Mouse (Mus musculus) neural tube, embryonic 13.5 days (tissue): ENCODE results near the gene Pitpnm1. TPM values are rescaled to one million over a fixed set of nuclear protein-coding genes. Genes with fewer than 3 reads are reported as not detected.

ENCODE experiments used
- ATAC-seq: fragments of 200-750 bp; cut with Nextera tagmentation; 2 replicates; pipeline ENCODE4 v1.8.0; 2017; ENCODE audit warnings: low read depth, mild to moderate bottlenecking, moderate TSS enrichment, moderate library complexity
- H3K27ac ChIP-seq: fragments of 300-500 bp; sonication (generic); replicated peaks from 2 replicates; pipeline ENCODE4 v1.5.1; 2015; ENCODE audit warnings: moderate library complexity, mild to moderate bottlenecking, inconsistent platforms
- H3K27me3 ChIP-seq: fragments of 300-500 bp; sonication (generic); 2 replicates; pipeline ENCODE4 v1.6.1; 2015; ENCODE audit warnings: mild to moderate bottlenecking, inconsistent platforms
- H3K36me3 ChIP-seq: fragments of 300-500 bp; sonication (generic); 2 replicates; pipeline ENCODE4 v1.6.1; 2015; ENCODE audit warnings: mild to moderate bottlenecking, inconsistent platforms
- H3K4me1 ChIP-seq: fragments of 300-500 bp; sonication (generic); replicated peaks from 2 replicates; pipeline ENCODE4 v1.6.1; 2015; ENCODE audit warnings: inconsistent platforms
- H3K4me2 ChIP-seq: fragments of 300-500 bp; sonication (generic); 2 replicates; pipeline ENCODE4 v1.6.1; 2015; ENCODE audit warnings: inconsistent platforms, mild to moderate bottlenecking, moderate library complexity
- H3K4me3 ChIP-seq: fragments of 300-500 bp; sonication (generic); 2 replicates; pipeline ENCODE4 v1.5.1; 2015; ENCODE audit warnings: mild to moderate bottlenecking, inconsistent platforms
- H3K9ac ChIP-seq: fragments of 300-500 bp; sonication (generic); 2 replicates; pipeline ENCODE4 v1.6.1; 2015; ENCODE audit warnings: moderate library complexity, mild to moderate bottlenecking, inconsistent platforms
- H3K9me3 ChIP-seq: fragments of 300-500 bp; sonication (generic); 2 replicates; pipeline ENCODE4 v1.6.1; 2016; ENCODE audit warnings: inconsistent platforms
- WGBS: fragments of 180-500 bp; shearing (Covaris S2); methylation state at CpG from one replicate; pipeline ENCODE4 v1.1.7; 2015; 5-methylcytosine and 5-hydroxymethylcytosine counted together
- polyA plus RNA-seq: library from polyadenylated mRNA; unstranded; fragments of >200 nt; fragmentation: Nextera tagmentation; extraction: Ambion mirVana; gene quantifications from 2 replicates; pipeline ENCODE4 v1.2.1, GENCODE M21; 2015

The Pitpnm1 gene
- polyA plus RNA-seq, 1 experiment from 2014 or later, result 37.8 TPM

DNA sequence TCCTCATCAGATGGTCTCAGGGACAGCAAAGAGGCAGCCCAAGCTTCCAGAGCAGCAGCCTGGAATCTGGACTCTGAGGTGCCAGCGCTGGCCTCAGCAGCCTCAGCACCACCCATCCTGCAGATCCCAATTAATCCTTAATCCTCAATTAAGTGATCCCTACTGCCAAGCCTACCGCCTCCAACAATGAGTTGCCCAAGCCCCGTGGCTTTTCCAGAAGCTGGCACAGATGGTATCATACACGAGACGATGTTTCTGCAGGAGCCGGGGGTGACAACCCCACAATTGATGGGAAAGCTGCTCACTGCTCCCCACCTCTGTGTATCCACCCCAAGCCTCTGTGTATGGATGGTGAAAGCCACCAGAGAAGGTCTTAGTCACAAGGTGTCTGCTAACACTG lies 10.7 kb upstream of the Pitpnm1 start:
- Histone ChIP-seq H3K27ac (no peak overlapping the region), H3K27me3 (no peaks in the 10 kb centered on the region; the same call in none of the 2 replicates), H3K9ac (no peak overlapping the region), H3K36me3 (no peaks in the 10 kb centered on the region), H3K4me3 (no peak overlapping the region), H3K9me3 (no peaks in the 10 kb centered on the region), H3K4me1 (no peaks in the 10 kb centered on the region), H3K4me2 (no peak overlapping the region)
- 82% methylated on average over 6 of the region's 6 CpGs for WGBS
- no peak for ATAC-seq

DNA sequence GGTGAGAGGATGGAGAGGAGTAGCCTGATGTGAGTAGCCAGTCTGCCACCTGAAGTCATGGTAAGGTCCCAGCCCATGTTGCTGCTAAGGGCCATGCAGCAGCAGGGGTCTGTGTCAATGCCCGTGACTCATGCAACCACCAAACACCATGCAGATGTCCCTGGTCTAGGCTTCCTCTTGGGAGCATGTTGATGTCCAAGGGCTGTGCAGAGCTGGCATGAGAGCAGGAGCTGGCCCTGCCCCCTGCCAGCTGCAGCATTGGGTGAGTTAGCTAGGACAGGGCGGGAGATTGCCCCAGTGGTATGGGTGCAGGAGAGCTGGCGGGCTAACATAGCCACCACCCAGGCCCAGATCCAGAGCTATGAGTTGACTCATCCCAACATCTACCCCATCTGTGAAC lies 9.4 kb upstream of the Pitpnm1 start:
- Histone ChIP-seq H3K9me3 (no peaks in the 10 kb centered on the region), H3K4me2 (no peak overlapping the region), H3K9ac (no peak overlapping the region), H3K27me3 (no peaks in the 10 kb centered on the region; the same call in none of the 2 replicates), H3K36me3 (no peaks in the 10 kb centered on the region), H3K4me1 (no peaks in the 10 kb centered on the region), H3K4me3 (no peak overlapping the region), H3K27ac (no peak overlapping the region)
- ATAC-seq, result no peak
- 84% methylated on average over 3 of the region's 3 CpGs for WGBS

DNA sequence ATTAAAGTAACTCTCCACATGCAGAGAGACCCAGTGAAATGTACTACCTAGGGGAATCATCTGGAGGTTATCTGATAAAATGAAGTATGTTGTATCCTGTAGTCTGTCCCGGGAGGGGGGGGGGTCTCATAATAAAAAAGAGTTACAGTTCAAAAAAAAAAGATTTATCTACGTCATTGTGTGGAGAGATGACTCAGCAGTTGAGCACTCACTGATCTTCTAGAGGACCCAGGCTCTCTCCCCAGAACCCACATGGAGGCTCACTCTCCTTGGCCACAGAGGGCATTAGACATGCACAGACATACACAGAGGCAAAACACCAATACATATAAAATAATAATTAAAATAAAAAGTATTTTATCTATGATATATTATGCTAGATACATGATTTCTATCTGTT lies 8.4 kb upstream of the Pitpnm1 start:
- H3K36me3 ChIP-seq, result no peaks in the 10 kb centered on the region
- H3K4me1 ChIP-seq, result peaks cover 6% of the 10 kb centered on the region
- ATAC-seq, result no peak
- H3K4me2 ChIP-seq, result no peak overlapping the region
- no peaks in the 10 kb centered on the region for H3K9me3 ChIP-seq
- no peaks in the 10 kb centered on the region; the same call in 1 of the 2 replicates for H3K27me3 ChIP-seq
- no peak overlapping the region for H3K9ac ChIP-seq
- no peak overlapping the region for H3K4me3 ChIP-seq
- H3K27ac ChIP-seq, result no peak overlapping the region
- 80% methylated on average over 2 of the region's 2 CpGs for WGBS

DNA sequence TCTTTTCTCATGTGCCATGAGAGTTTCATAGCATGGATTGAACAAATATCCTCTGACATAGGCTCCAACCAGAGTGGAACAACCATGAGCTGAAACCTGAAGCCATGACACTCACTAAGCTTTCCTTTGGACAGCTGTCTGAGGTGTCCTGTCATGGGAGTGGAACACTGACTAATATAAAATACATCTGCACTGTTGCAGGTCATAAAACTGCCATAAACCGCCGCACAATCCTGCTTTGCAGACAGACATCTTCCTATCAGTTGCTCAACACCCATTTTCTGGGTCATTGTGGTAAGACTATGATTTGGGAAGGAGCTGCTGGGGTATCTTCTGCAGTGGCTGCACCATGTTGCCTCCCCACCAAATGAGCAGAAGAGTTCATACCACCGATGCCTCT lies 7.0 kb upstream of the Pitpnm1 start:
- peaks cover 12% of the 10 kb centered on the region for H3K4me1 ChIP-seq
- no peaks in the 10 kb centered on the region for H3K36me3 ChIP-seq
- H3K9ac ChIP-seq, result no peak overlapping the region
- no peaks in the 10 kb centered on the region for H3K9me3 ChIP-seq
- 86% methylated on average over 3 of the region's 3 CpGs for WGBS
- no peak overlapping the region for H3K4me2 ChIP-seq
- no peaks in the 10 kb centered on the region; the same call in 1 of the 2 replicates for H3K27me3 ChIP-seq
- no peak overlapping the region for H3K27ac ChIP-seq
- no peak for ATAC-seq
- H3K4me3 ChIP-seq, result no peak overlapping the region

DNA sequence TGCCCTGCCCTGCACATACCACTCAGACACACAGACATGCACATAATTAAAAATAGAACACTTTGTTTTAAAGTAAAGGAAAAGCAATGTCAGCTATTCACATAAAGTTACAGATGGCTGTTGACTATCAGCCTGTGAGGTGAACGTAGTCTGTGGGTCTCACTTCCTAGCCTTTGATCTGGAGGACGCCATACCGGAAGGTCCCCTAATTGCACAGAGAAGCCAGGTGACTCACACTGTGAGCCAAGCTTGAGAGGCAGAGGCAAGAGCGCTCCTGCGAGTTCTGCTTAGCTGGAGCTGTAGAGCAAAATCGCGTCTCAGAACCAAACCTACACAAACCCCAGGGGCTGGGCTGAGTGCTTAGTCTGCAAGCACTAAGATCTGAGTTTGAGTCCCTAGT lies 6.0 kb upstream of the Pitpnm1 start:
- H3K36me3 ChIP-seq, result no peaks in the 10 kb centered on the region
- no peak overlapping the region for H3K27ac ChIP-seq
- H3K4me3 ChIP-seq, result no peak overlapping the region
- WGBS, result 78% methylated on average over 7 of the region's 7 CpGs
- H3K4me1 ChIP-seq, result peaks cover 22% of the 10 kb centered on the region
- H3K9me3 ChIP-seq, result no peaks in the 10 kb centered on the region
- ATAC-seq, result no peak
- no peak overlapping the region for H3K4me2 ChIP-seq
- no peaks in the 10 kb centered on the region; the same call in 1 of the 2 replicates for H3K27me3 ChIP-seq
- no peak overlapping the region for H3K9ac ChIP-seq

DNA sequence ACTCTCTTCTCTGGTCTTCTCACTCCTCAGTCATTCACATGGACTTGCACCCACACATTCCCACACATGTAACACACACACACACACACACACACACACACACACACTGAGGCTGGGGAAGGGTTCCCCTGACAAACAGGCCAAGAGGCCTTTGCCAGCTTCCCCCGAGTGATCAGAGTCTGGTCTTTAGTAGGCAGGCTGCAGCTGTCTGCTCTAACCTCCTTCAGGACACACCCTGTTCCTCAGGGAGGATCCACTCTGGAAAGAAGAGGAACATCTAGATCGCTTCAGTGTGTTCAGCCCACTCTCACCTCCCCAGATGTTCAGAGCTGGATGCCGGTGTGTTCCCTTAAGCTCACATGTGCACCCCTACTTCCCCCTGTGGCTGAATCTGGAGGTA lies 5.5 kb upstream of the Pitpnm1 start:
- Histone ChIP-seq H3K27ac (no peak overlapping the region), H3K27me3 (no peaks in the 10 kb centered on the region; the same call in 1 of the 2 replicates), H3K36me3 (no peaks in the 10 kb centered on the region), H3K4me2 (no peak overlapping the region), H3K9me3 (no peaks in the 10 kb centered on the region), H3K9ac (no peak overlapping the region), H3K4me3 (no peak overlapping the region), H3K4me1 (peaks cover 28% of the 10 kb centered on the region)
- ATAC-seq, result no peak
- 82% methylated on average over 3 of the region's 3 CpGs for WGBS

DNA sequence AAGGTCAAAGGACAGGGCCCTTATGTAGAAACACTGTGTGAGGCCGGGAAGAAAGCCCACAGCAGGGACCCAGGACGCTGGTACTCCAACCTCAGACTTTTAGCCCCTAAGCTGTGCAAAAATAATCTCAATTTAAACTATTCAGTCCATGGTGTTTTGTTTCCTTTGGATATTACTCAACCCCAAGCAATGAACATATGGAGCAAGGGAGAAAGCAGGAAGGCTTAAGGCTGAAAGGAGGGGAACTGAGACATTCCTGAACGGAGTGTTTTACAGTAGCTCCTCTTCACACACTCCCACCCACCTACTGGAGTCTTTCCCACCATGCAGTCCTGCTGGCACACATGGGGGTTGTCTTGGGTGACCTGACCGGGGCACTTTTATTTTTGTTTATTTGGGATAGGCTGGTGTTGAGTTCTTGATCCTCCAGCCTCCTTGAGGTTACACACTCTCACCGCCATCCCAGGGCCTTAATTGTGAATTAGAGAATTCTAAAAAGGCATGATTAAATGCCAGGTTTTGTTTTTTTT lies 5.0 kb upstream of the Pitpnm1 start:
- H3K4me2 ChIP-seq, result no peak overlapping the region
- H3K27ac ChIP-seq, result no peak overlapping the region
- no peak for ATAC-seq
- no peaks in the 10 kb centered on the region; the same call in 1 of the 2 replicates for H3K27me3 ChIP-seq
- WGBS, result 83% methylated on average over 5 of the region's 5 CpGs
- H3K9ac ChIP-seq, result no peak overlapping the region
- no peaks in the 10 kb centered on the region for H3K36me3 ChIP-seq
- H3K9me3 ChIP-seq, result no peaks in the 10 kb centered on the region
- H3K4me3 ChIP-seq, result no peak overlapping the region
- peaks cover 33% of the 10 kb centered on the region for H3K4me1 ChIP-seq

DNA sequence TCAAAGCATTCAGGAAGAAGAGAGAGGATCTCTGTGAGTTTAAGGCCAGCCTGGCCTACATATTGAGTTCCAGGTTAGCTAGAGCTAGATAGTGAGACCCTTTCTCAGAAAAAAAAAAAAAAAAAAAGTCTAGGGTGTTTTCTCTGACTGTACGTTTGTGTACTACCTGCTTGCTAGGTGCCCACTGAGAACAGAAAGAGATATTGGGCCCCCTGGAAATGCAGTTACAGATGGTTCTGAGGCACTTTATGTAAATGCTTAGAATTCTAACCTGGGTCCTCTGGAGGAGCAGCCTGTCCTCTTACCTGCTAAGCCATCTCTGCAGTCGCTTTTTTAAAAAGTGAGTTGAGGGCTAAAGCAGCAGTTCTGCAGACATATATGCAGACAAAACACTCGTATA lies 4.0 kb upstream of the Pitpnm1 start:
- H3K4me1 ChIP-seq, result peaks cover 43% of the 10 kb centered on the region
- no peak overlapping the region for H3K9ac ChIP-seq
- 0 out of 2 replicates have a peak overlapping the region, but pooled peaks have one; percentile 88 for H3K27ac ChIP-seq
- H3K27me3 ChIP-seq, result no peaks in the 10 kb centered on the region; the same call in 1 of the 2 replicates
- no peak overlapping the region for H3K4me3 ChIP-seq
- no peak for ATAC-seq
- H3K4me2 ChIP-seq, result peak overlapping the region; percentile 85
- 62% methylated on average over 3 of the region's 3 CpGs for WGBS
- no peaks in the 10 kb centered on the region for H3K9me3 ChIP-seq
- H3K36me3 ChIP-seq, result no peaks in the 10 kb centered on the region

DNA sequence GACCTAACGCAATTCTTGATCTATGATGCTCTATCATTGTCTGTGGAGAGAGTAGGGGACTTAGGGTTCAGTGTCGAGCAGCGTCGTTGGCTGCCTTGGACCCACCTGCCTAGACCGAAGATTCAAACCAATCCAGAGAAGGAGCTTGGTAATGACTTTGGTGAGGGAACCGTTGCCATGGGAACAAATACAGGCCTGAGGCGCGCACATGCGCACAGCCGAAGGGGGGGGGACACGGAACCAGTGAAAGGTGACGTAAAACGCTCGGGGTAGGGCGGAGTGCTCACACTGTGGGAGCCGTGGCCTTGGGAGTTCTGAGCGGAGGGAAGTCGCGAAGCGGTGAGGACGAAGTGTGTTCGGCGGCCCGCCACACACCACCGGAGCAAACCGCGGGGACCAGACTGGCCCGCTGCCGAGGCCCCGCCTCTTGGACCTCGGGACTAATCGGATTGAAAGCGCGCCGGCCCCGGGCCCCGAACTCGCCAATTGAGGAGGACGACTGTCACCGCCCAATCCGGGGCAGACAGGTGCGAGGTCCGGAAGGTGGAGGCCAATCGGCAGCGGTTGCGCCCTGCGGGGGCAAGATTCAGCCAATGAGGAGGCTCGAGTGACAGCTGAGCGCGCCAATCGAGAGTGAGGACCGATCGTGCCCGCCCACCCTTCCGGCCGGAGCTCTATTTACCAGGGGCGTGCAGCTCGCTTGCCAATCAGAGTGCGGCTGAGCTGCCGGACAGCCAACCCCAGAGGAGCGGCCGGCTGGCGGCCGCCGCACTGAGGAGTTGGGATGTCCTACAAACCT lies 3.0 kb upstream of the Pitpnm1 start, which contains the start of gene Cdk2ap2:
Gene Cdk2ap2, plus strand, starts transcription at position 541 of the 799 bp plus-strand sequence.
- peak within 1 kb of the TSS; percentile 69 for H3K4me3 ChIP-seq
- H3K4me1 ChIP-seq, result peaks cover 53% of the 10 kb centered on the region
- H3K9ac ChIP-seq, result peak within 1 kb of the TSS; percentile 70
- under 1% methylated on average over 65 of the region's 65 CpGs for WGBS
- H3K36me3 ChIP-seq, result no peaks in the 10 kb centered on the region
- peak within 1 kb of the TSS; percentile 85 for H3K4me2 ChIP-seq
- peak; percentile 94 for ATAC-seq
- peaks cover 8% of the 10 kb centered on the region for H3K27me3 ChIP-seq
- no peaks in the 10 kb centered on the region for H3K9me3 ChIP-seq
- H3K27ac ChIP-seq, result peak within 1 kb of the TSS; percentile 88

DNA sequence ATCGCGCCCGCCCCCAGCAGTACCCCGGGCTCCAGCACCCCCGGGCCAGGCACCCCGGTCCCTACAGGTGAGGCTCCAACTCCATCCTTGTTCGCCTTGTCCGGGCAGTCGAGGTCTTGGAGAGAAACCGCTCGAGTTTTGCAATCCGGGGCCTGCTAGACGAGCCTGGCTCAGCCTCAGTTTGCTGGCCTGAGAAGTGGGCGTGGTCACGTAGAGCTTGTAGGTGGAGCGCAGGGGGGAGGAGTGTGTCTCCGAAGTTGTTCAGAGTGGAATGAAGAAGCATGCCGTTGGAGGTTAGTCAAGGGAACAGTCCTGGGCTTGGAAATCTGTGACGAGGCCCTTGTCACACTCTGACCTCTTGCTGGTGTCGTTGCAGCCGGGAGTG lies 2.4 kb upstream of the Pitpnm1 start:
- Histone ChIP-seq H3K9me3 (no peaks in the 10 kb centered on the region), H3K4me2 (peak overlapping the region; percentile 85), H3K4me3 (peak overlapping the region; percentile 69), H3K4me1 (peaks cover 59% of the 10 kb centered on the region), H3K9ac (peak overlapping the region; percentile 70), H3K27ac (peak overlapping the region; percentile 88), H3K27me3 (peaks cover 12% of the 10 kb centered on the region), H3K36me3 (no peaks in the 10 kb centered on the region)
- no peak; the same call in 1 of the 2 replicates for ATAC-seq
- WGBS, result 2% methylated on average over 21 of the region's 21 CpGs

DNA sequence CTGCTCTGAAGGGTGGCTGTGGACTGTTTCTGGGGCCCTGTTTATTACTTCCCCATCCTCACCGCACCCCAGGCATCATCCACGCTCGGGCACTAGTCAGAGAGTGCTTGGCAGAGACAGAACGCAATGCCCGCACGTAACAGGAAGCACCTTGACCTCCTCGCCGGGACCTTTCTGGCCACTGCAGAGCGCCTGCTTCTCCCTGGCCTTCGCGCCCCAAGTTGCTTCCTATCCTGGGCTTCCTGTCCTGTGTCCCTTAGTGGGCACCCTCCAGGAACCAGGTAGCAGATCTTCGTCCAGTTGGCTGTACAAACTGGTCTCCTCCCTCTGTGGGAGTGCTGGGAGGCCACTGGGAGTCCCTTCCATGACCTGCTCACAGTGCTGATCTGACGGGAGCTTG lies 1.4 kb upstream of the Pitpnm1 start:
- Histone ChIP-seq H3K36me3 (0 out of 2 replicates have a peak, but pooled peaks cover 3% of the 10 kb centered on the region), H3K4me3 (no peak overlapping the region), H3K27ac (no peak overlapping the region), H3K27me3 (peaks cover 15% of the 10 kb centered on the region), H3K4me2 (peak overlapping the region; percentile 85; the same call in 1 of the 2 replicates), H3K4me1 (peaks cover 62% of the 10 kb centered on the region), H3K9ac (peak overlapping the region; percentile 70; the same call in 1 of the 2 replicates), H3K9me3 (no peaks in the 10 kb centered on the region)
- WGBS, result 93% methylated on average over 13 of the region's 13 CpGs
- ATAC-seq, result no peak

DNA sequence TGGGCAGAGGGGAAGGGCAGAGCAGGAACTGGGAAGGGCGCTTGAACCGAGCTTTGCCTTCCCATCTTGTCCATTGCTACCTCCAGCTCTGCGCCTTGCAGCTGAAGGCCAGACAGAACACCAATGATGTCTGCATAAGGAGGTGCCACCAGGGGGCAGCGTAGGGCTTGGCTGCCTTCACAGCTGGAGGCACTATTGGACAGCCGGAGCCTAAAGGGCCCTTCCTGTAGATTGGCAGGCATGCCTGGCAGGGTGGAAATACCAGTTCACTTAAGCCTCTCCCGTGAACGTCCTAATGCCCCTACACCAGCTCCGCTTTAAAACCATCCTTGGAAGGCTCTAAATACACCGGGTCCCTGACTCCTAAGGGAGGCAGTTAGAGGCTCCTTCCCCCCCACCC lies 742 bp upstream of the Pitpnm1 start:
- H3K4me3 ChIP-seq, result no peak overlapping the region
- peaks cover 16% of the 10 kb centered on the region for H3K27me3 ChIP-seq
- H3K9ac ChIP-seq, result 0 out of 2 replicates have a peak overlapping the region, but pooled peaks have one; percentile 80
- peaks cover 62% of the 10 kb centered on the region for H3K4me1 ChIP-seq
- ATAC-seq, result no peak
- H3K27ac ChIP-seq, result no peak overlapping the region
- no peaks in the 10 kb centered on the region for H3K9me3 ChIP-seq
- H3K4me2 ChIP-seq, result peak overlapping the region; percentile 85
- 16% methylated on average over 9 of the region's 9 CpGs for WGBS
- 0 out of 2 replicates have a peak, but pooled peaks cover 4% of the 10 kb centered on the region for H3K36me3 ChIP-seq
